Mouse (Mus musculus) lung, postnatal 4 days (tissue): ENCODE measurements around the gene Fgfr4.
"Not testable (repeated sequence)": the region's sequence is repeated elsewhere in the genome, so short reads cannot be mapped to it uniquely, and the experiment has no call there.

ENCODE experiments used
- DNase-seq, 2 experiments: peaks; one replicate each; pipeline ENCODE4 v3.0.0; 2021

Gene Fgfr4

DNA sequence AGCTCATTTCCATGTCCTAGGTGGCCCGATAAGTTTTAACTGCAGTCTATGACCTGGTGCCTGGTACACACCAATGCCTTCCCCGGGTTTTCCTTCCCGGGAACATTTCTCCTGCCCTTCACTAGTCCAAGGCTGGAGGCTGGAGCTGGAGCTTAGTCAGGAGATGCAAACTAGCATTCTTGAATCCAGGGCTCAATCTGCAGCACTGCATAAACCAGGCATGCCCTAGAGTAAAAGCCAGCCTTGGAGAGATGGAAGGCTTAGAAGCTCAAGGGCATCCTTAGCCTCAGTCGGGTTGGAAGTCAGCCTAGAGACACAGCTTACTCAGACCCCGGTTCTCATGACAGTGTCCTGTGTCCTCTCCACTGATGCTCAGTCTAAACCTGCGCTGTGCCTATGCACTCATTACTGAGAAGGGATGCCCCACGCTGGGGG is 19.9 kb downstream of the Fgfr4 start:
- DNase-seq, result no peak

DNA sequence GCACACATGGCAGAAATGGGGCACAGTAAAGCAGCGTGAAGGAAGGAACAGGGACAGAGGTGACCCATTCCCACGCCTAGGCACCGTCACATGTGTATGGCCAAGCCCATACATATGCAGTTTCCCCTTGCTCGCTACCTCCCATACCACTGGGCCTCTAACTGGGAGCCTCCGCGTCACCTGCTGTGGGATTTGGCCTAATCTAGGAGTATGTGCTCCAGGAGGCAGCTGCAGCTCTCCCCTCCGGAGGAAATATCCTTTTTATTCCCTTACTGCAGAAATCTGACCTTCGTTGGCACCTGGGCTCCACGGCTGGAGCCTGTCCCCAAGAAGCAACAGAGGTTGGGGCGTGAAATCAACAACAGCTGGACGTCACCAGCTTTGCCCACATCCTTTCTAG is 21.9 kb downstream of the Fgfr4 start:
- DNase-seq, result no peak

DNA sequence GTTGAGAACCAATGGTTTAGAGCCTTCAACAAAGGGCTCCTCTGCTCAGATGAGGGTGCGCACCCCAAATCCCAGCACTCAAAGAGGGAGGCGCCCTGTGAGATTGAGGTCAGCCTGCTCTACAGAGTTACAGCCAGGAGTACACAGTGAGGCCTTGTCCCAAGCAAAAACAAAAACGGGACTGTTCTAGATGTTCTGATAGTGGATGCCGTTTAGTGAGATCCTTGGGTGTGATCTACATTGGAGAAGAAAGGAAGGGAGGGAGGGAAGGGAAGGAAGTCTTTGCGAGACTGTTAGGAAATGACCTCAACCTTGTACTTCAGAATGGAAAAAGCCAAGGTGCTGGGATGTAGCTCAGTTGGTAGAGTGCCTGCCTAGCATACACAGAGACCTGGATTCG is 23.8 kb downstream of the Fgfr4 start:
- DNase-seq, result no peak

GRCm38 (mm10) chr13:55177903-55178496 is 25.6 kb downstream of the Fgfr4 start:
- peak in 1 of 2 experiments; percentile 43 for DNase-seq

GRCm38 (mm10) chr13:55178556-55178955 is 26.1 kb downstream of the Fgfr4 start:
- peak; percentile 76 to 83 for DNase-seq

GRCm38 (mm10) chr13:55179591-55179990 is 27.2 kb downstream of the Fgfr4 start:
- no peak for DNase-seq

DNA sequence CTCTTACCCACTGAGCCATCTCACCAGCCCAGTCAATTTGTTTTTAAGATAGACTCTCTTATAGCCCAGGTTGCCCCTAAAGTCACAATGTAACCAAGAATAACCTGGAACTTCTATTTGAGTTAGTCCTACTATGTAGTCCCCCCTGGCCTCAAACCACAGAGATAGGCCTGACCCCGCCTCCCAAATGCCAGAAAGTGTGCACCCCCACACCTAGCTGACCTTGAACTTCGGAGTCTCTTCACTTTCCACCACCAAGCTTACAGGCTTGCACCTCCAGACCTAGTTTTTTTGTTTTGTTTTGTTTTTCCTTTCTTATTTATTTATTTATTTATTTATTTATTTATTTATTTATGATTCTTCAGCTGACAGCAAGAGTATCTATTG is 29.3 kb downstream of the Fgfr4 start:
- DNase-seq, result no peak

GRCm38 (mm10) chr13:55182173-55182894 is 29.9 kb downstream of the Fgfr4 start:
- DNase-seq, result peak; percentile 80 to 84

- no peak for DNase-seq
Observed at GRCm38 (mm10) chr13:55183382-55183781, 30.9 kb downstream of the Fgfr4 start.

- not testable (repeated sequence) for DNase-seq
Observed at GRCm38 (mm10) chr13:55187062-55187461, 34.6 kb downstream of the Fgfr4 start.

DNA sequence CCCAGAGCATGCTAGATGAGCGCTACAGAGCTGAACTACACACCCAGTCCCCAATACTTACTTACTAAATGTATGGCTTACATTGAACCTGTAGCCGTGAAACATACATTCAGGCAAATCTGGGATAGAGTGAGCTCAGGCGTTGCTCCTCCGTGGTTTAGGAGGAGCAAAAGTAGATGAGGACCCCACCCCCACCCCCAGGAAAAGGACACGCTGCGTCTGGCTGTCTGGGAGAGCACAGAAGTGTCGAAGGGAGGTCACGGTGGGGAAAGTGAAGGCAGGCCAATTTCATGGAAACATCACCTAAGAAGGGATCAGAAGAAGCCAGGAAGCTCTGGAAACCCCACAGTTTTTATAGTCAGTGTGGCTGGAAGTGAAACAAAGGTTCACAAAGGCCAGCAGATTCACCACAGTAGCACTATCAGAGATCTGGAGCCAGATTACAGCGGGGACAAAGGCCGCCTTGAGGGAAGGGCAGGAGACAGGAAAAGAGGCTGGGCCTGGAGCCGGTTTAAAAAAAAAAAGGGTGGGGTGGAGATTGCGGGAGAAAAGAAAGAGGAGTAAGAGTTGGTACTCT is 37.2 kb downstream of the Fgfr4 start:
- DNase-seq, result no peak

DNA sequence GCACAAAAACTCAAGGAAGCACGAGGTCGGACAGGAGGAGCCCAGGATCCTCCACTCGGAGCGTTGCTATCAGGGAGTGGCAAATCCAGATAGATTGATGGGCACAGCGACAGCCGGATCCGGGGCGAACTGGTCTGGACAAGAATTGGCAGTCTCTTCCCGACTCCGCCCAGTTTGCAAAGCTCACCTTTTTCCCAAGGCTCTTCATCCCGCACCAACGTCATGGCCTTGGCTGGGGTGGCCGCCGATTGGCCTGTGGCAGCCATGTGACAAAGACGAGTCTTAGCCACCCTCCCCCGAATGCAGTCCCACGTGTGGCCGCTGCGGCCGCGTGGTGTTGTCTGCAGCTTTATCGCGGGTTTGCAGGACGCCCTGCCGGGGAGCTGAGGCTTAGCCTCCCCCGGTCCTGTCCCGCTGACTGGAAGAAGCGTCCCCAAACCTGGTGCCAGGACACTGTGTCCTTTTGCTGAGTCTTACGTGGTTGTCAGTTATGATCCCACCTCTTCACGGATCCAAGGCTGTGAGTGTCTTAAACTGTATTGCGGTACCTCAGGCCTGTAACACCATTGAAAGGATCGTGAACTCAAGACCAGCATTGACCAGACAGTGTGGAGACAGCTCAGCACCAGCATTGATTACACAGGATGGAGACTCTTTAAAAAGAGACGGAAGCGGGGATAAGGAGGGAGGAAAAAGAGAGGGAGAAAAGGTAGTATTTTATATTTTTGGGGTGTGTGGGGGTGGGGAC is 37.9 kb downstream of the Fgfr4 start:
- peak; percentile 96 to 97 for DNase-seq

DNA sequence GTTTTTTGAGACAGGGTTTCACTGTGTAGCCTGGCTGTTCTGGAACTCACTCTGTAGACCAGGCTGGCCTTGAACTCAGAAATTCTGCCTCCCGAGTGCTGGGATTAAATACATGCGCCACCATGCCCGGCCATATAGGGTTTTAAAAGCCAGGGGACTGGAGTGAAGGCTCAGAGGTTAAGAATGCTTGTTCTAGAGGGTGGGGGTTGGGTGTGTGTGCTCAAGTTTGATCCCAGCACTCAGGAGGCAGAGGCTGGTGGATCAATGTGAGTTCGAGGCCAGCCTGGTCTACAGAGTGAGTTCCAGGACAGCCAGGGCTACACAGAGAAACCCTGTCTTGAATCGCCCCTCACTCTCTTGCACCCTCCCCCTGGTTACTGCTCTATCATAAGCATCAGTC is 39.1 kb downstream of the Fgfr4 start:
- no peak for DNase-seq

- DNase-seq, result not testable (repeated sequence)
Observed at GRCm38 (mm10) chr13:55202758-55203157, 50.3 kb downstream of the Fgfr4 start.

DNA sequence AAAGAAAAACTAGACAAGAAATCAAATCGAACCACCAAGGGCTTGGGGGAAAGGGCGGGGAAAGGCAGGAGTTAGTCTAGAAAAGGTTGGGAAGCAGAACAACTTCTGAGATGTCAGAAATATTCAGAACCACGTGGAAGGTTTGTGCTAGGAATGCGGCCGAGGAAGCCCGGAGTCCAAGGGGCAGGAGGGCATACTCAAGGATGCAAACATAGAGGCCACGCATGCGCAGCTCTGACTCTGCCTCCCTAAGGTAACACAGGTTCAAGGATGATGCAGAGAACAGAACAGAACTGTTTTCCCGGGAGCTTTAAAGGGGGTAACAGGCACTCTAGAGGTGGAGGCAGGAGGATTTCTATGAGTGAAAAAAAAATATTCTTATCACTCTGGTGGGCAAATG is 51.3 kb downstream of the Fgfr4 start:
- peak in 1 of 2 experiments; percentile 37 for DNase-seq

DNA sequence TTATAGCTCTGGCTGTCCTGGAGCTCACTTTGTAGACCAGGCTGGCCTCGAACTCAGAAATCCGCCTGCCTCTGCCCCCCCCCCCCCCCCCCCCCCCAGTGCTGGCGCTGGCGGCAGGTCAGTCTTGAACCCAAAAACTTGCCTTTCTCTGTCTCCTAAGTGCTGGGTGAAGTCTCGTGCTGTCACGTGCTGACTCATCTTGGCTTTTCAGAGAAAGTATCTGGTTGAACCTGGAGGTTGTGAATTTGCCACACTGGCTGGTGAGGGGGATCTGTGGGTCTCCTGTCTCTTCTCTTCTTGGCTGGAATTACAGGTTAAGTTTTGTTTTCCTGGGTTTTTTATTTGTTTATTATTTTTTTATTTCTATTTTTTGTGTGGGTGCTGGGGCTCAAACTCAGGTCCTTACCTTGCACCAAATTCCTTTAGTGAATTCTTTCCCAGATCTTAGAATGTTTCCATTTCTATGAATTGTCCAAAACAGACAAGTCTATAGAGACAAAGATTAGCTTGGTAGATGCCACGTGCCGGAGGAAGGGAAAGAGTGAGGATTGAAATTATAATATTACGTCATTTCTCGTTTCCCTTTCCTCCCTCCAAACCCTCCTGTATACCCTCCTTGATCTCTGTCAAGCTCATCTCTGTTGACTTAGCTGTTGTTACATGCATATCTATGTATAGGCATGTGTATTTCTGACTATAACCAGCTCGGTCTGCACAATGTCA is 52.4 kb downstream of the Fgfr4 start:
- DNase-seq, result no peak

DNA sequence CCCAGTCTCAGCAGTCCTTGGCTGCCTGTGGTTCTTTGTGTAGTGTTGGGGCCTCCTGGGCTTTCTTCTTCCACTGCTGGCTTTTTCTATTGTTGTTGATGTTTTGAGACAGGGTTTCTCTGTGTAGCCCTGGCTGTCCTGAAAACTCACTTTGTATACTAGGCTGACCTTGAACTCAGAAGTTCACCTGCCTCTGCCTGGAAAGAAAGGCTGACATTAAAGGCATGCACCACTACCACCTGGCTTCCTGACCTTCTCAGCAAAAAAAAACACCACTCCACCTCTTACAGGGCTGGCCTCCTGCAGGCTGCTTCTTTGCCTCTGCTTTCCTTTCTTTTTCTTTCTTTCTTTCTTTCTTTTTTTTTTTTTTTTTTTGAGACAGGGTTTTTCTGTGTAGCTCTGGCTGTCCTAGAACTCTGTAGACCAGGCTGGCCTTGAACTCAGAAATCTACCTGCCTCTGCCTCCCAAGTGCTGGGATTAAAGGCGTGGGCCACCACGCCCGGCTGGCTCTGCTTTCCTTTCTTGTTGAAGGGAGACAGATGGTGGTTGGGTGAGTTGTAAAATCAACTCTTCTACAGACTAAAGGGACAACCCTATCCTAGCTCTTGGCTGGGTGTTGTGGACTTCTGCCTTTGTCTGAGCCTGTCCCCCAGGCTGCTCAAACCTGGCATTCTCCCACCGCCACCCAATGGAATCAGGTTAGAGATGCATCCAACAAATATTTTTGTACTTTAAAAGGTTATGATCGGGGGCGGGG is 53.2 kb downstream of the Fgfr4 start:
- no peak for DNase-seq

GRCm38 (mm10) chr13:55208837-55209648 is 56.6 kb downstream of the Fgfr4 start:
- DNase-seq, result peak in 1 of 2 experiments; percentile 29

DNA sequence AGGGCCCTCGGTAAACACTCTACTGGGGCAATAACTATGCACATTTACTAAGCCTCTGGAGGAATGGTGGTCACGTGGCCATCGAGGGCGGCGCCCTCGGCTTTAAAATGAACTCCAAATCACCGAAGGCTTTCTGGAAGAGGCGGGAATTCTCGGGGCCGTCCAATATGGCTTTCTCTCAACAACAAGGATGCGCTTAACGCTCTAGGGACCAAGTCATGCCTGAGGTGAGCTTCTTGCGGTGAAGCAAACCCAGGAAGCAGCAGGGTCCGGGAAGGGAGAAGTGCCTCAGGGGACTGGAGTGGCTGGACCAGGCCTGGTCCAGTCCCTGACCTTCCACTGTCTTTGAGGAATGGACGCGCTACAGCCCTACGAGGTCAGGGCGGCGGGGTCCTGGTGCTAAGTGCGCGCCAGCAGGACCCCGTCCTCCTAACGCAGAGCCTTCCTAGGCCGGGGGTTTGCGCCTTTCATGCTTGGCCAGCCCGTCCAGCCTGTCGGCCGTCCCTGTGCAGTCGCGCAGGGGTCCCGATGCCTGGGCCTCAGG is 57.3 kb downstream of the Fgfr4 start, which contains the start of gene Nsd1:
Gene Nsd1 (plus strand): TSS at position 134 of the 544 bp plus-strand sequence.
- DNase-seq, result peak in 1 of 2 experiments; percentile 27

GRCm38 (mm10) chr13:55210193-55210970 is 57.9 kb downstream of the Fgfr4 start:
- DNase-seq, result peak; percentile 82 to 84
